Mouse (Mus musculus): ENCODE data around the gene Gm10720.
"Not testable (repeated sequence)": the region's sequence is repeated elsewhere in the genome, so short reads cannot be mapped to it uniquely, and the experiment has no call there.

The Gm10720 gene

DNA sequence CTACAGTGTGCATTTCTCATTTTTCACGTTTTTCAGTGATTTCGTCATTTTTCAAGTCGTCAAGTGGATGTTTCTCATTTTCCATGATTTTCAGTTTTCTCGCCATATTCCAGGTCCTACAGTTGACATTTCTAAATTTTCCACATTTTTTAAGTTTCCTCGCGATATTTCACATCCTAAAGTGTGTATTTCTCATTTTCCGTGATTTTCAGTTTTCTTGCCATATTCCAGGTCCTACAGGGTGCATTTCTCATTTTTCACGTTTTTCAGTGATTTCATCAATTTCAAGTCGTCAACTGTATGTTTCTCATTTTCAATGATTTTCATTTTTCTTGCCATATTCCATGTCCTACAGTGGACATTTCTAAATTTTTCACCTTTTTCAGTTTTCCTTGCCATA, at the start of gene Gm10720:
TSS of gene Gm10720 (plus strand) at position 301 of the 400 bp plus-strand sequence.
- not testable (repeated sequence) for DNase-seq (ENCODE audit: extremely low read depth, low read depth, low spot score)

GRCm38 (mm10) chr9:3000445-3000972, 14.9 kb upstream of the Gm10720 start, which contains the start of gene Gm10722:
TSS of gene Gm10722 (plus strand) at chr9:3000922.
- DNase-seq (ENCODE audit: extremely low read depth, low read depth, low spot score), result peak; percentile 30

DNA sequence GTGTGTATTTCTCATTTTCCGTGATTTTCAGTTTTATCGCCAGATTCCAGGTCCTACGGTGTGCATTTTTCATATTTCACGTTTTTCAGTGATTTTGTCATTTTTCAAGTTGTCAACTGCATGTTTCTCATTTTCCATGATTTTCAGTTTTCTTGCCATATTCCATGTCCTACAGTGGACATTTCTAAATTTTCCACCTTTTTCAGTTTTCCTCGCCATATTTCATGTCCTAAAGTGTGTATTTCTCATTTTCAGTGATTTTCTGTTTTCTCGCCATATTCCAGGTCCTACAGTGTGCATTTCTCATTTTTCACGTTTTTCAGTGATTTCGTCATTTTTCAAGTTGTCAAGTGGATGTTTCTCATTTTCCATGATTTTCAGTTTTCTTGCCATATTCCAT, 14.4 kb upstream of the Gm10720 start:
- DNase-seq (ENCODE audit: extremely low read depth, low read depth, low spot score), result not testable (repeated sequence)

- DNase-seq (ENCODE audit: extremely low read depth, low read depth, low spot score), result not testable (repeated sequence)
Measured at GRCm38 (mm10) chr9:3001948-3002659, 13.3 kb upstream of the Gm10720 start.

GRCm38 (mm10) chr9:3002794-3003396, 12.6 kb upstream of the Gm10720 start, which contains the start of gene Gm11168:
TSS of gene Gm11168 (plus strand) at chr9:3003346.
- not testable (repeated sequence) for DNase-seq (ENCODE audit: extremely low read depth, low read depth, low spot score)

GRCm38 (mm10) chr9:3006179-3006578, 9.3 kb upstream of the Gm10720 start:
- not testable (repeated sequence) for DNase-seq (ENCODE audit: extremely low read depth, low read depth, low spot score)

DNA sequence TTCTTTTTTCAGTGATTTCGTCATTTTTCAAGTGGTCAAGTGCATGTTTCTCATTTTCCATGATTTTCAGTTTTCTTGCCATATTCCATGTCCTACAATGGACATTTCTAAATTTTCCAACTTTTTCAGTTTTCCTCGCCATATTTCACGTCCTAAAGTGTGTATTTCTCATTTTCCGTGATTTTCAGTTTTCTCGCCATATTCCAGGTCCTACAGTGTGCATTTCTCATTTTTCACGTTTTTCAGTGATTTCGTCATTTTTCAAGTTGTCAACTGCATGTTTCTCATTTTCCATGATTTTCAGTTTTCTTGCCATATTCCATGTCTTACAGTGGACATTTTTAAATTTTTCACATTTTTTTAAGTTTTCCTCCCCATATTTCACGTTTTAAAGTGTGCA, 8.8 kb upstream of the Gm10720 start:
- DNase-seq (ENCODE audit: extremely low read depth, low read depth, low spot score), result not testable (repeated sequence)

DNA sequence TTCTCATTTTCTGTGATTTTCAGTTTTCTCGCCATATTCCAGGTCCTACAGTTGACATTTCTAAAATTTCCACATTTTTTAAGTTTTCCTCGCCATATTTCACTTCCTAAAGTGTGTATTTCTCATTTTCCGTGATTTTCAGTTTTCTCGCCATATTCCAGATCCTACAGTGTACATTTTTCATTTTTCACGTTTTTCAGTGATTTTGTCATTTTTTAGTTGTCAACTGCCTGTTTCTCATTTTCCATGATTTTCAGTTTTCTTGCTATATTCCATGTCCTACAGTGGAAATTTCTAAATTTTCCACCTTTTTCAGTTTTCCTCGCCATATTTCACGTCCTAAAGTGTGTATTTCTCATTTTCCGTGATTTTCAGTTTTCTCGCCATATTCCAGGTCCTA, 8.2 kb upstream of the Gm10720 start:
- not testable (repeated sequence) for DNase-seq (ENCODE audit: extremely low read depth, low read depth, low spot score)

- DNase-seq (ENCODE audit: extremely low read depth, low read depth, low spot score), result not testable (repeated sequence)
Measured at GRCm38 (mm10) chr9:3009331-3009730, 6.1 kb upstream of the Gm10720 start.

DNA sequence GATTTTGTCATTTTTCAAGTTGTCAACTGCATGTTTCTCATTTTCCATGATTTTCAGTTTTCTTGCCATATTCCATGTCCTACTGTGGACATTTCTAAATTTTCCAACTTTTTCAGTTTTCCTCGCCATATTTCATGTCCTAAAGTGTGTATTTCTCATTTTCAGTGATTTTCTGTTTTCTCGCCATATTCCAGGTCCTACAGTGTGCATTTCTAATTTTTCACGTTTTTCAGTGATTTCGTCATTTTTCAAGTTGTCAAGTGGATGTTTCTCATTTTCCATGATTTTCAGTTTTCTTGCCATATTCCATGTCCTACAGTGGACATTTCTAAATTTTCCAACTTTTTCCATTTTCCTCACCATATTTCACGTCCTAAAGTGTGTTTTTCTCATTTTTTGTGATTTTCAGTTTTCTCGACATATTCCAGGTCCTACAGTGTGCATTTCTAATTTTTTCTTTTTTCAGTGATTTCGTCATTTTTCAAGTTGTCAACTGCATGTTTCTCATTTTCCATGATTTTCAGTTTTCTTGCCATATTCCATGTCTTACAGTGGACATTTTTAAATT, 3.3 kb upstream of the Gm10720 start:
- DNase-seq (ENCODE audit: extremely low read depth, low read depth, low spot score), result not testable (repeated sequence)

DNA sequence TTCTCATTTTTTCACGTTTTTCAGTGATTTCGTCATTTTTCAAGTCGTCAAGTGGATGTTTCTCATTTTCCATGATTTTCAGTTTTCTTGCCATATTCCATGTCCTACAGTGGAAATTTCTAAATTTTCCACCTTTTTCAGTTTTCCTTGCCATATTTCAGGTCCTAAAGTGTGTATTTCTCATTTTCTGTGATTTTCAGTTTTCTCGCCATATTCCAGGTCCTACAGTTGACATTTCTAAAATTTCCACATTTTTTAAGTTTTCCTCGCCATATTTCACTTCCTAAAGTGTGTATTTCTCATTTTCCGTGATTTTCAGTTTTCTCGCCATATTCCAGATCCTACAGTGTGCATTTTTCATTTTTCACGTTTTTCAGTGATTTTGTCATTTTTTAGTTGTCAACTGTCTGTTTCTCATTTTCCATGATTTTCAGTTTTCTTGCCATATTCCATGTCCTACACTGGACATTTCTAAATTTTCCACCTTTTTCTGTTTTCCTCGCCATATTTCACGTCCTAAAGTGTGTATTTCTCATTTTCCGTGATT, 2.6 kb upstream of the Gm10720 start, which contains the start of gene Gm10721:
TSS of gene Gm10721 (plus strand) at position 408 of the 547 bp plus-strand sequence.
- DNase-seq (ENCODE audit: extremely low read depth, low read depth, low spot score), result not testable (repeated sequence)

- DNase-seq (ENCODE audit: extremely low read depth, low read depth, low spot score), result not testable (repeated sequence)
Measured at GRCm38 (mm10) chr9:3015896-3016295, 442 bp downstream of the Gm10720 start.

DNA sequence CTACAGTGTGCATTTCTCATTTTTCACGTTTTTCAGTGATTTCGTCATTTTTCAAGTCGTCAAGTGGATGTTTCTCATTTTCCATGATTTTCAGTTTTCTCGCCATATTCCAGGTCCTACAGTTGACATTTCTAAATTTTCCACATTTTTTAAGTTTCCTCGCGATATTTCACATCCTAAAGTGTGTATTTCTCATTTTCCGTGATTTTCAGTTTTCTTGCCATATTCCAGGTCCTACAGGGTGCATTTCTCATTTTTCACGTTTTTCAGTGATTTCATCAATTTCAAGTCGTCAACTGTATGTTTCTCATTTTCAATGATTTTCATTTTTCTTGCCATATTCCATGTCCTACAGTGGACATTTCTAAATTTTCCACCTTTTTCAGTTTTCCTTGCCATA, 1.7 kb downstream of the Gm10720 start, which contains the start of gene Gm10719:
TSS of gene Gm10719 (plus strand) at position 301 of the 400 bp plus-strand sequence.
- not testable (repeated sequence) for DNase-seq (ENCODE audit: extremely low read depth, low read depth, low spot score)

GRCm38 (mm10) chr9:3018944-3019343, 3.5 kb downstream of the Gm10720 start:
- DNase-seq (ENCODE audit: extremely low read depth, low read depth, low spot score), result not testable (repeated sequence)

DNA sequence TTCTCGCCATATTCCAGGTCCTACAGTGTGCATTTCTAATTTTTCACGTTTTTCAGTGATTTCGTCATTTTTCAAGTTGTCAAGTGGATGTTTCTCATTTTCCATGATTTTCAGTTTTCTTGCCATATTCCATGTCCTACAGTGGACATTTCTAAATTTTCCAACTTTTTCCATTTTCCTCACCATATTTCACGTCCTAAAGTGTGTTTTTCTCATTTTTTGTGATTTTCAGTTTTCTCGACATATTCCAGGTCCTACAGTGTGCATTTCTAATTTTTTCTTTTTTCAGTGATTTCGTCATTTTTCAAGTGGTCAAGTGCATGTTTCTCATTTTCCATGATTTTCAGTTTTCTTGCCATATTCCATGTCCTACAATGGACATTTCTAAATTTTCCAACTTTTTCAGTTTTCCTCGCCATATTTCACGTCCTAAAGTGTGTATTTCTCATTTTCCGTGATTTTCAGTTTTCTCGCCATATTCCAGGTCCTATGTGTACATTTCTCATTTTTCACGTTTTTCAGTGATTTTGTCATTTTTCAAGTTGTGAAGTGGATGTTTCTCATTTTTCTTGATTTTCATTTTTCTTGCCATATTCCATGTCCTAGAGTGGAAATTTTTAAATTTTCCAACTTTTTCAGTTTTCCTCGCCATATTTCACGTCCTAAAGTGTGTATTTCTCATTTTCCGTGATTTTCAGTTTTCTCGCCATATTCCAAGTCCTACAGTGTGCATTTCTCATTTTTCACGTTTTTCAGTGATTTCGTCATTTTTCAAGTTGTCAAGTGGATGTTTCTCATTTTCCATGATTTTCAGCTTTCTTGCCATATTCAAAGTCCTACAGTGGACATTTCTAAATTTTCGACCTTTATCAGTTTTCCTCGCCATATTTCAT, 4.6 kb downstream of the Gm10720 start:
- not testable (repeated sequence) for DNase-seq (ENCODE audit: extremely low read depth, low read depth, low spot score)

DNA sequence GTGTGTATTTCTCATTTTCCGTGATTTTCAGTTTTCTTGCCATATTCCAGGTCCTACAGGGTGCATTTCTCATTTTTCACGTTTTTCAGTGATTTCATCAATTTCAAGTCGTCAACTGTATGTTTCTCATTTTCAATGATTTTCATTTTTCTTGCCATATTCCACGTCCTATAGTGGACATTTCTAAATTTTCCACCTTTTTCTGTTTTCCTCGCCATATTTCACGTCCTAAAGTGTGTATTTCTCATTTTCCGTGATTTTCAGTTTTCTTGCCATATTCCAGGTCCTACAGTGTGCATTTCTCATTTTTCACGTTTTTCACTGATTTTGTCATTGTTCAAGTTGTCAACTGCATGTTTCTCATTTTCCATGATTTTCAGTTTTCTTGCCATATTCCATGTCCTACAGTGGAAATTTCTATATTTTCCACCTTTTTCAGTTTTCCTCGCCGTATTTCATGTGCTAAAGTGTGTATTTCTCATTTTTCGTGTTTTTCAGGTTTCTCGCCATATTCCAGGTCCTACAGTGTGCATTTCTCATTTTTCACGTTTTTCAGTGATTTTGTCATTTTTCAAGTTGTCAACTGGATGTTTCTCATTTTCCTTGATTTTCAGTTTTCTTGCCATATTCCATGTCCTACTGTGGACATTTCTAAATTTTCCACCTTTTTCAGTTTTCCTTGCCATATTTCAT, 7.0 kb downstream of the Gm10720 start:
- DNase-seq (ENCODE audit: extremely low read depth, low read depth, low spot score), result not testable (repeated sequence)

DNA sequence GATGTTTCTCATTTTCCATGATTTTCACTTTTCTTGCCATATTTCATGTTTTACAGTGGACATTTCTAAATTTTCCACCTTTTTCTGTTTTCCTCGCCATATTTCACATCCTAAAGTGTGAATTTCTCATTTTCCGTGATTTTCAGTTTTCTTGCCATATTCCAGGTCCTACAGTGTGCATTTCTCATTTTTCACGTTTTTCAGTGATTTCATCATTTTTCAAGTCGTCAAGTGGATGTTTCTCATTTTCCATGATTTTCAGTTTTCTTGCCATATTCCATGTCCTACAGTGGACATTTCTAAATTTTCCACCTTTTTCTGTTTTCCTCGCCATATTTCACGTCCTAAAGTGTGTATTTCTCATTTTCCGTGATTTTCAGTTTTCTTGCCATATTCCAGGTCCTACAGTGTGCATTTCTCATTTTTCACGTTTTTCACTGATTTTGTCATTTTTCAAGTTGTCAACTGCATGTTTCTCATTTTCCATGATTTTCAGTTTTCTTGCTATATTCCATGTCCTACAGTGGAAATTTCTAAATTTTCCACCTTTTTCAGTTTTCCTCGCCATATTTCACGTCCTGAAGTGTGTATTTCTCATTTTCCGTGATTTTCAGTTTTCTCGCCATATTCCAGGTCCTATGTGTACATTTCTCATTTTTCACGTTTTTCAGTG, 8.0 kb downstream of the Gm10720 start, which contains the start of gene Gm10718:
TSS of gene Gm10718 (plus strand) at position 236 of the 673 bp plus-strand sequence.
- DNase-seq (ENCODE audit: extremely low read depth, low read depth, low spot score), result not testable (repeated sequence)

DNA sequence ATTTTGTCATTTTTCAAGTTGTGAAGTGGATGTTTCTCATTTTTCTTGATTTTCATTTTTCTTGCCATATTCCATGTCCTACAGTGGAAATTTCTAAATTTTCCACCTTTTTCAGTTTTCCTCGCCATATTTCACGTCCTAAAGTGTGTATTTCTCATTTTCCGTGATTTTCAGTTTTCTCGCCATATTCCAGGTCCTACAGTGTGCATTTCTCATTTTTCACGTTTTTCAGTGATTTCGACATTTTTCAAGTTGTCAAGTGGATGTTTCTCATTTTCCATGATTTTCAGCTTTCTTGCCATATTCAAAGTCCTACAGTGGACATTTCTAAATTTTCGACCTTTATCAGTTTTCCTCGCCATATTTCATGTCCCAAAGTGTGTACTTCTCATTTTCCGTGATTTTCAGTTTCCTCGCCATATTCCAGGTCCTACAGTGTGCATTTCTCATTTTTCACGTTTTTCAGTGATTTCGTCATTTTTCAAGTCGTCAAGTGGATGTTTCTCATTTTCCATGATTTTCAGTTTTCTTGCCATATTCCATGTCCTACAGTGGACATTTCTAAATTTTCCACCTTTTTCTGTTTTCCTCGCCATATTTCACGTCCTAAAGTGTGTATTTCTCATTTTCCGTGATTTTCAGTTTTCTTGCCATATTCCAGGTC, 8.7 kb downstream of the Gm10720 start:
- not testable (repeated sequence) for DNase-seq (ENCODE audit: extremely low read depth, low read depth, low spot score)

All from fat pad, adult 2 months (tissue).